Mouse (Mus musculus) liver, postnatal 0 days (tissue): ENCODE results near the gene Cfap43.
A peak's percentile ranks its signal among the peaks of the same experiment; 100 is the strongest.

ENCODE experiments used
- CTCF ChIP-seq: sonication (generic); IDR thresholded peaks from 2 replicates; pipeline ENCODE4 v1.5.1; 2016; ENCODE audit warnings: antibody characterized with exemption, low read depth
- EP300 ChIP-seq: IDR thresholded peaks from 2 replicates; pipeline ENCODE4 v1.6.1; 2016; ENCODE audit warnings: antibody characterized with exemption, low read depth, mild to moderate bottlenecking

DNA sequence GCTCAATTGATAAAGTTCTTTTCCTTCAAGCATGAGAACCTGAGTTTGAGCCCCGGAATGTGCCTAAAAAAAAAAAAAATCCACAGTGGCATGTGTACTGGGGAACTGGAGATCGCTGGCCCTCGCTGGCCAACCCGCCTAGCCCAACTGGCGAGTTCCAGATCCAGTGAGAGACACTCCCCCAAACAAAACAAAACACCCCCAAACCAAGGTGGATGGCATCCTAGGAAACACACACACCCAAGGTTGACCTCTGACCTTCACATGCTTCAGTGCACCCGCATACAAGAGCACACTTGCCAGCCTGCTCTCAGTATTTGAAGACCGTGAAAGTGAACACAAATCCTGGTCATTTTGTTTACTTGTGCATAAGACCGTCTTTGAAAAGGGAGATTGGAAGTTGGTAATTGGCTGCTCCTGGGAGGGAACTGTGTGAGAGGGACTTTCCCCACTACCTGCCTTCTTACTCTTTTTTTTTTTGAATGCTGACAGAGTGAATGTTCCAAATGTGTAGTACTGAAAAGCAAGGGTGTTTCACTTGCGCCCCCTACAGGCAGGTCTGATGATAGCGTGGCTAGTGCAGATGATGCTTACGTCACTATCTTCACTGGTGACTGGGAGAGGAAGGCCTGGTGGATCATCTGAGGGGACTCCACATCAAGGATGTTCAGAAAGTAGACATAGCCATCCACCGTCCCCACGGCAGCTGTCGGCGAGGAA is 123.9 kb downstream of the Cfap43 start:
- peak; percentile 83 for TF ChIP-seq CTCF
- TF ChIP-seq EP300 = no peak
